Mouse (Mus musculus): Measurements from ENCODE around the gene Hoxd11. TPM values are rescaled to one million over a fixed set of nuclear protein-coding genes. Genes with fewer than 3 reads are reported as not detected.

Gene Hoxd11
- polyA plus RNA-seq, 1 experiment from 2014 or later = 23.8 TPM

GRCm38 (mm10) chr2:74673835-74674425, 5.4 kb upstream of the Hoxd11 start:
- DNase-seq (ENCODE audit: low spot score) (no peak), ATAC-seq (replicated peaks; ENCODE audit: low FRiP score, low read depth) (no peak)
- no peak overlapping the region for H3K4me3 ChIP-seq (replicated peaks; ENCODE audit: low read depth, low read length)
- H3K4me2 ChIP-seq (ENCODE audit: low read length) = no peak overlapping the region
- peaks cover 46% of the 10 kb centered on the region for H3K27me3 ChIP-seq (ENCODE audit: insufficient read depth, low read length)
- no peak for TF ChIP-seq CTCF (IDR thresholded peaks at IDR 0.05; ENCODE audit: low read depth)
- WGBS = 20% methylated on average over 24 of the region's 24 CpGs
- no peak overlapping the region for H3K9ac ChIP-seq (ENCODE audit: low read depth, low read length)
- no peaks in the 10 kb centered on the region for H3K36me3 ChIP-seq (ENCODE audit: insufficient read depth, low read length)
- no peaks in the 10 kb centered on the region for H3K9me3 ChIP-seq (replicated peaks; ENCODE audit: low read length)
- peaks cover 18% of the 10 kb centered on the region for H3K4me1 ChIP-seq (replicated peaks; ENCODE audit: insufficient read depth, low read length)
- no peak overlapping the region for H3K27ac ChIP-seq

- Histone ChIP-seq H3K4me3 (replicated peaks; ENCODE audit: low read depth, low read length) (peak within 1 kb of the TSS; percentile 5), H3K36me3 (ENCODE audit: insufficient read depth, low read length) (no peaks in the 10 kb centered on the region), H3K4me1 (replicated peaks; ENCODE audit: insufficient read depth, low read length) (peaks cover 18% of the 10 kb centered on the region), H3K9me3 (replicated peaks; ENCODE audit: low read length) (no peaks in the 10 kb centered on the region), H3K27ac (peak within 1 kb of the TSS; percentile 37; the same call in 1 of the 2 replicates), H3K9ac (ENCODE audit: low read depth, low read length) (no peak within 1 kb of the TSS), H3K4me2 (ENCODE audit: low read length) (peak within 1 kb of the TSS; percentile 45), H3K27me3 (ENCODE audit: insufficient read depth, low read length) (peaks cover 35% of the 10 kb centered on the region)
- DNase-seq (ENCODE audit: low spot score) = no peak
- no peak for TF ChIP-seq CTCF (IDR thresholded peaks at IDR 0.05; ENCODE audit: low read depth)
- ATAC-seq (replicated peaks; ENCODE audit: low FRiP score, low read depth) = peak; percentile 27; the same call in 1 of the 2 replicates
- WGBS = 12% methylated on average over 47 of the region's 47 CpGs
These were observed 4.3 kb upstream of the Hoxd11 start, which contains the start of gene Hoxd12 for GRCm38 (mm10) chr2:74674881-74675665. Hoxd12 (plus strand) TSS chr2:74675013.

- no peak for DNase-seq (ENCODE audit: low spot score)
- no peaks in the 10 kb centered on the region for H3K9me3 ChIP-seq (replicated peaks; ENCODE audit: low read length)
- H3K4me2 ChIP-seq (ENCODE audit: low read length) = peak overlapping the region; percentile 45
- 25% methylated on average over 24 of the region's 24 CpGs for WGBS
- no peak overlapping the region for H3K9ac ChIP-seq (ENCODE audit: low read depth, low read length)
- no peak overlapping the region; the same call in 1 of the 2 replicates for H3K4me3 ChIP-seq (replicated peaks; ENCODE audit: low read depth, low read length)
- TF ChIP-seq CTCF (IDR thresholded peaks at IDR 0.05; ENCODE audit: low read depth) = no peak
- H3K4me1 ChIP-seq (replicated peaks; ENCODE audit: insufficient read depth, low read length) = peaks cover 18% of the 10 kb centered on the region
- ATAC-seq (replicated peaks; ENCODE audit: low FRiP score, low read depth) = no peak
- peaks cover 33% of the 10 kb centered on the region for H3K27me3 ChIP-seq (ENCODE audit: insufficient read depth, low read length)
- peak overlapping the region; percentile 37; the same call in 1 of the 2 replicates for H3K27ac ChIP-seq
- H3K36me3 ChIP-seq (ENCODE audit: insufficient read depth, low read length) = no peaks in the 10 kb centered on the region
These were observed 3.6 kb upstream of the Hoxd11 start for GRCm38 (mm10) chr2:74675666-74676282.

GRCm38 (mm10) chr2:74676376-74677052, 2.8 kb upstream of the Hoxd11 start:
- Histone ChIP-seq H3K27ac (0 out of 2 replicates have a peak overlapping the region, but pooled peaks have one; percentile 31), H3K9me3 (replicated peaks; ENCODE audit: low read length) (no peaks in the 10 kb centered on the region), H3K9ac (ENCODE audit: low read depth, low read length) (no peak overlapping the region), H3K4me1 (replicated peaks; ENCODE audit: insufficient read depth, low read length) (peaks cover 18% of the 10 kb centered on the region), H3K4me3 (replicated peaks; ENCODE audit: low read depth, low read length) (no peak overlapping the region), H3K36me3 (ENCODE audit: insufficient read depth, low read length) (no peaks in the 10 kb centered on the region), H3K4me2 (ENCODE audit: low read length) (no peak overlapping the region), H3K27me3 (ENCODE audit: insufficient read depth, low read length) (peaks cover 27% of the 10 kb centered on the region)
- 31% methylated on average over 9 of the region's 9 CpGs for WGBS
- 0 out of 2 replicates have a peak, but pooled peaks have one; percentile 10 for ATAC-seq (replicated peaks; ENCODE audit: low FRiP score, low read depth)
- DNase-seq (ENCODE audit: low spot score) = peak; percentile 90
- no peak for TF ChIP-seq CTCF (IDR thresholded peaks at IDR 0.05; ENCODE audit: low read depth)

GRCm38 (mm10) chr2:74677106-74677505, 2.3 kb upstream of the Hoxd11 start:
- Histone ChIP-seq H3K4me2 (ENCODE audit: low read length) (no peak overlapping the region), H3K9me3 (replicated peaks; ENCODE audit: low read length) (no peaks in the 10 kb centered on the region), H3K4me1 (replicated peaks; ENCODE audit: insufficient read depth, low read length) (peaks cover 18% of the 10 kb centered on the region), H3K36me3 (ENCODE audit: insufficient read depth, low read length) (no peaks in the 10 kb centered on the region), H3K9ac (ENCODE audit: low read depth, low read length) (no peak overlapping the region), H3K4me3 (replicated peaks; ENCODE audit: low read depth, low read length) (no peak overlapping the region), H3K27me3 (ENCODE audit: insufficient read depth, low read length) (peaks cover 21% of the 10 kb centered on the region), H3K27ac (no peak overlapping the region)
- 40% methylated on average over 2 of the region's 2 CpGs for WGBS
- ATAC-seq (replicated peaks; ENCODE audit: low FRiP score, low read depth) (no peak), DNase-seq (ENCODE audit: low spot score) (no peak)
- no peak for TF ChIP-seq CTCF (IDR thresholded peaks at IDR 0.05; ENCODE audit: low read depth)

DNA sequence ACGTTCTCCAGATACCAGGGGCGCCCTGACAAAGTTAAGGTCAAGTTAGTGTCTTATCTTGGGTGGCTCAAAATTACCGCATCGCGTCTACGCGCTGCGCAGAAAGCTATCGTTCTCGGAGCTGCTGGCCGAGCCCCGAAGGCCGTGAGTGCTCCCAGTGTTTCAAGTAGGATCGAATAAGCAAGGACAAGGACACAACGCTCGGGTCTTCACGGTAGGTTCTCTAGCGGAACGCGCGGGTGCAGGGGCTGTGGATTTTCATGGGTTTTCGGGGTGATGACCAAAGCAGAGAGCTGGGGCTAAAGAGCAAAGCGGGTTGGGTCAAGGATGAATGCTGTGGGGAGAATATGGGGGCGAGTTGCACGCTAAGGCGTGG, 227 bp downstream of the Hoxd11 start:
- peak overlapping the region; percentile 82 for H3K4me3 ChIP-seq (replicated peaks; ENCODE audit: low read depth, low read length)
- WGBS = under 1% methylated on average over 26 of the region's 26 CpGs
- peaks cover 5% of the 10 kb centered on the region; the same call in 1 of the 2 replicates for H3K27me3 ChIP-seq (ENCODE audit: insufficient read depth, low read length)
- peak overlapping the region; percentile 98 for H3K9ac ChIP-seq (ENCODE audit: low read depth, low read length)
- peak overlapping the region; percentile 76 for H3K4me2 ChIP-seq (ENCODE audit: low read length)
- H3K27ac ChIP-seq = peak overlapping the region; percentile 96
- H3K9me3 ChIP-seq (replicated peaks; ENCODE audit: low read length) = no peaks in the 10 kb centered on the region
- no peak for TF ChIP-seq CTCF (IDR thresholded peaks at IDR 0.05; ENCODE audit: low read depth)
- DNase-seq (ENCODE audit: low spot score) = no peak
- no peaks in the 10 kb centered on the region for H3K36me3 ChIP-seq (ENCODE audit: insufficient read depth, low read length)
- no peak for ATAC-seq (replicated peaks; ENCODE audit: low FRiP score, low read depth)
- H3K4me1 ChIP-seq (replicated peaks; ENCODE audit: insufficient read depth, low read length) = peaks cover 12% of the 10 kb centered on the region

Measured in kidney, postnatal 0 days (tissue).